Mouse (Mus musculus) urinary bladder, postnatal 25 days (tissue): Measurements from ENCODE around the gene Ccdc162.

Experiments
- DNase-seq: peaks from one replicate; pipeline ENCODE4 v3.0.0; 2022; ENCODE audit warnings: low spot score

Ccdc162 gene

GRCm38 (mm10) chr10:41537983-41538330, 178.5 kb downstream of the Ccdc162 start:
- no peak for DNase-seq

GRCm38 (mm10) chr10:41537226-41537982, 179.0 kb downstream of the Ccdc162 start:
- DNase-seq: no peak

GRCm38 (mm10) chr10:41536714-41537113, 179.7 kb downstream of the Ccdc162 start:
- DNase-seq: no peak

GRCm38 (mm10) chr10:41535991-41536390, 180.4 kb downstream of the Ccdc162 start:
- DNase-seq: no peak

GRCm38 (mm10) chr10:41529972-41530371, 186.5 kb downstream of the Ccdc162 start:
- no peak for DNase-seq

- no peak for DNase-seq
Measured at GRCm38 (mm10) chr10:41525696-41526095, 190.7 kb downstream of the Ccdc162 start.

GRCm38 (mm10) chr10:41523386-41523785, 193.0 kb downstream of the Ccdc162 start:
- no peak for DNase-seq

GRCm38 (mm10) chr10:41520410-41520673, 196.1 kb downstream of the Ccdc162 start:
- no peak for DNase-seq

GRCm38 (mm10) chr10:41519640-41520409, 196.6 kb downstream of the Ccdc162 start:
- peak; percentile 57 for DNase-seq

GRCm38 (mm10) chr10:41518981-41519618, 197.3 kb downstream of the Ccdc162 start, which contains the start of gene Cd164:
Cd164 (plus strand) TSS chr10:41519414.
- peak; percentile 90 for DNase-seq

GRCm38 (mm10) chr10:41518508-41518980, 197.9 kb downstream of the Ccdc162 start:
- DNase-seq: peak; percentile 50

- no peak for DNase-seq
Measured at GRCm38 (mm10) chr10:41514921-41515320, 201.5 kb downstream of the Ccdc162 start.

GRCm38 (mm10) chr10:41514301-41514700, 202.1 kb downstream of the Ccdc162 start:
- DNase-seq: no peak

GRCm38 (mm10) chr10:41509160-41509559, 207.3 kb downstream of the Ccdc162 start:
- DNase-seq: no peak

- DNase-seq: peak; percentile 37
Measured at GRCm38 (mm10) chr10:41505446-41505845, 211.0 kb downstream of the Ccdc162 start.

- no peak for DNase-seq
Measured at GRCm38 (mm10) chr10:41504996-41505395, 211.4 kb downstream of the Ccdc162 start.

- DNase-seq: no peak
Measured at GRCm38 (mm10) chr10:41500941-41501340, 215.5 kb downstream of the Ccdc162 start.

- no peak for DNase-seq
Measured at GRCm38 (mm10) chr10:41491111-41491510, 225.3 kb downstream of the Ccdc162 start.

- no peak for DNase-seq
Measured at GRCm38 (mm10) chr10:41490518-41490873, 225.9 kb downstream of the Ccdc162 start.

- DNase-seq: peak; percentile 93
Measured at GRCm38 (mm10) chr10:41489708-41490517, 226.5 kb downstream of the Ccdc162 start, which contains the start of the genes Smpd2 and Ppil6. Smpd2 (minus strand) TSS chr10:41490369. Ppil6 (plus strand) TSS chr10:41490439.

GRCm38 (mm10) chr10:41489294-41489693, 227.1 kb downstream of the Ccdc162 start:
- no peak for DNase-seq

- no peak for DNase-seq
Measured at GRCm38 (mm10) chr10:41488877-41489276, 227.6 kb downstream of the Ccdc162 start.
